Mouse (Mus musculus) stomach, postnatal 0 days (tissue): Measurements from ENCODE around the gene Creb3l2.

Experiments
- CTCF ChIP-seq: IDR thresholded peaks from 2 replicates; pipeline ENCODE4 v1.5.1; 2016; ENCODE audit warnings: antibody characterized with exemption, low read depth, mild to moderate bottlenecking, moderate library complexity
- EP300 ChIP-seq: optimal IDR thresholded peaks from 2 replicates; pipeline ENCODE3; 2016; ENCODE audit warnings: antibody characterized with exemption

- no peak for TF ChIP-seq CTCF
- no peak for TF ChIP-seq EP300
Measured at GRCm38 (mm10) chr6:37282659-37283058, 159.3 kb downstream of the Creb3l2 start.
